Mouse (Mus musculus) liver, embryonic 11.5 days (tissue): ENCODE data around the gene Vmn1r119. TPM values are rescaled to one million over a fixed set of nuclear protein-coding genes. Genes with fewer than 3 reads are reported as not detected.
"Not testable (repeated sequence)": the region's sequence is repeated elsewhere in the genome, so short reads cannot be mapped to it uniquely, and the experiment has no call there.

Experiments used
- ATAC-seq: fragments of 200-750 bp; cut with Nextera tagmentation; replicated peaks from 2 replicates; pipeline ENCODE4 v1.8.0; 2017; ENCODE audit warnings: moderate number of reproducible peaks, mild to moderate bottlenecking, moderate TSS enrichment, moderate library complexity; ENCODE audit not compliant: low FRiP score
- DNase-seq: peaks from one replicate; pipeline ENCODE4 v3.0.0-alpha.2; 2017; ENCODE audit warnings: low spot score
- H3K27ac ChIP-seq: fragments of 300-500 bp; sonication (generic); 2 replicates; pipeline ENCODE4 v1.5.1; 2014; ENCODE audit warnings: mild to moderate bottlenecking, low read depth, low read length, control low read depth
- H3K27me3 ChIP-seq: fragments of 300-500 bp; sonication (generic); replicated peaks from 2 replicates; pipeline ENCODE4 v1.6.1; 2014; ENCODE audit warnings: low read length, mixed read lengths; ENCODE audit not compliant: control insufficient read depth, insufficient read depth
- H3K36me3 ChIP-seq: fragments of 300-500 bp; sonication (generic); 2 replicates; pipeline ENCODE4 v1.6.1; 2014; ENCODE audit warnings: mild to moderate bottlenecking, low read length, moderate library complexity, mixed read lengths; ENCODE audit not compliant: control insufficient read depth, insufficient read depth
- H3K4me1 ChIP-seq: fragments of 300-500 bp; sonication (generic); replicated peaks from 2 replicates; pipeline ENCODE4 v1.6.1; 2014; ENCODE audit warnings: low read length, mixed read lengths; ENCODE audit not compliant: control insufficient read depth, insufficient read depth
- H3K4me2 ChIP-seq: fragments of 300-500 bp; sonication (generic); 2 replicates; pipeline ENCODE4 v1.6.1; 2014; ENCODE audit warnings: mild to moderate bottlenecking, control low read depth, moderate library complexity
- H3K4me3 ChIP-seq: fragments of 300-500 bp; sonication (generic); 2 replicates; pipeline ENCODE4 v1.5.1; 2014; ENCODE audit warnings: low read depth, low read length, control low read depth
- H3K9ac ChIP-seq: fragments of 300-500 bp; sonication (generic); 2 replicates; pipeline ENCODE4 v1.6.1; 2014; ENCODE audit warnings: low read depth, low read length, control low read depth
- H3K9me3 ChIP-seq: fragments of 300-500 bp; sonication (generic); 2 replicates; pipeline ENCODE4 v1.6.1; 2016; ENCODE audit warnings: low read length, inconsistent platforms, mixed read lengths; ENCODE audit not compliant: control insufficient read depth
- WGBS: fragments of 180-500 bp; shearing (Covaris S2); extraction: QIAGEN DNeasy Blood & Tissue Kit; methylation state at CpG from one replicate; pipeline ENCODE4 v1.1.7; 2014; 5-methylcytosine and 5-hydroxymethylcytosine counted together
- polyA plus RNA-seq: library from polyadenylated mRNA; unstranded; fragments of >200 nt; fragmentation: Nextera tagmentation; extraction: Ambion mirVana; gene quantifications from 2 replicates; pipeline ENCODE4 v1.2.1, GENCODE M21; 2014

Gene Vmn1r119
- not detected in 2 replicates for polyA plus RNA-seq

DNA sequence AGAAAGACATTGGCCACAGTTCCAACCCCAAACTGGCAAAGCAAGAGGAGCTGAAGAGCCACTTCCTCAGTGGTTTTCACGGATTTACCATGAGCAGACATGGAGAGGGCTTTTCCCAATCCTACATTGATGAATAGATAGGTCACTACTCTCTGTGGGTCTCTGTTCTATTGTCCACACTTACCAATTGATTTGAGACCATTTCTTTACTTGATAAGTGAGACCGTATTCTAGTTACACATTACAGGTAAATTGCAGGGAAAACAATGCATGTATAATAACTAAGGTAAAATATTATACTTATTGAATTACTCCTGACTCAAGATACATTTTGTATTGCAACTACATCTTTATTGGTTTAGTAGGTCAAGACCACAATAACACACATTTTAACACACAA, at the start of gene Vmn1r119:
Gene Vmn1r119, minus strand, starts transcription at position 101 of the 400 bp plus-strand sequence.
- no CpG with 5 or more reads among the region's 2 CpGs for WGBS
- H3K4me1 ChIP-seq, H3K9me3 ChIP-seq, DNase-seq, H3K36me3 ChIP-seq, H3K27ac ChIP-seq, H3K4me3 ChIP-seq, H3K27me3 ChIP-seq, ATAC-seq, H3K4me2 ChIP-seq, H3K9ac ChIP-seq: not testable (repeated sequence)

DNA sequence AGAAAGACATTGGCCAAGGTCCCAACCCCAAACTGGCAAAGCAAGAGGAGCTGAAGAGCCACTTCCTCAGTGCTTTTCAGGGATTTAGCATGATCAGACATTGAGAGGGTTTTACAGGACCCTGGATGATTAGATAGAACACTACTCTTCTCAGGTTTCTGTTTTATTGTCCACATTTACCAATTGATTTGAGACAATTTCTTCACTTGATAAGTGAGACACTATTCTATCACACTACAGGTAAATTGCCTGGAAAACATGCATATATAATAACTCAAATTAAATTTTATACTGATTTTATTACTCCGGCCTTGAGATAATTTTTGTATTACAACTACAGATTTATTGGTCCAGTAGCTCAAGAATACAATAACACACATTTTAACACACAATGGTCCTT, 41.4 kb upstream of the Vmn1r119 start, which contains the start of gene Vmn1r120:
Gene Vmn1r120, minus strand, starts transcription at position 101 of the 400 bp plus-strand sequence.
- H3K4me2 ChIP-seq, DNase-seq, H3K4me1 ChIP-seq, H3K36me3 ChIP-seq, H3K27me3 ChIP-seq, H3K4me3 ChIP-seq, ATAC-seq, H3K27ac ChIP-seq, H3K9me3 ChIP-seq, H3K9ac ChIP-seq: not testable (repeated sequence)
- WGBS = 56% methylated on average over 1 of the region's 1 CpGs

Other genes with a start within 250 kb of the Vmn1r119 start
- not detected in 2 replicates for gene Vmn1r112, start 241.3 kb downstream of the Vmn1r119 start, polyA plus RNA-seq
- gene Vmn1r113, start 225.2 kb downstream of the Vmn1r119 start, polyA plus RNA-seq = not detected in 2 replicates
- gene Vmn1r114, start 200.3 kb downstream of the Vmn1r119 start, polyA plus RNA-seq = not detected in 2 replicates
- gene Vmn1r115, start 167.5 kb downstream of the Vmn1r119 start, polyA plus RNA-seq = not detected in 2 replicates
- not detected in 2 replicates for gene Vmn1r116, start 140.2 kb downstream of the Vmn1r119 start, polyA plus RNA-seq
- not detected in 2 replicates for gene Vmn1r117, start 128.3 kb downstream of the Vmn1r119 start, polyA plus RNA-seq
- not detected in 2 replicates for gene Vmn1r118, start 100.1 kb downstream of the Vmn1r119 start, polyA plus RNA-seq
- not detected in 2 replicates for gene Vmn1r120, start 41.3 kb upstream of the Vmn1r119 start, polyA plus RNA-seq
- not detected in 2 replicates for gene Vmn1r121, start 86.1 kb upstream of the Vmn1r119 start, polyA plus RNA-seq
- not detected in 2 replicates for gene Vmn1r122, start 121.7 kb upstream of the Vmn1r119 start, polyA plus RNA-seq
- not detected in 2 replicates for gene Vmn1r123, start 149.7 kb upstream of the Vmn1r119 start, polyA plus RNA-seq
- gene Gm5157, start 178.0 kb upstream of the Vmn1r119 start, polyA plus RNA-seq = not detected in 2 replicates
- not detected in 2 replicates for gene Vmn1r124, start 248.2 kb upstream of the Vmn1r119 start, polyA plus RNA-seq